Mouse (Mus musculus) liver, adult 2 months (tissue): Measurements from ENCODE around the gene Gm6096.

Experiments used
- CTCF ChIP-seq: fragments of 200-500 bp; IDR thresholded peaks from 2 replicates; pipeline ENCODE4 v1.5.1; 2011; ENCODE audit warnings: low read depth, low read length, control low read depth
- POLR2A ChIP-seq: fragments of 200-500 bp; IDR thresholded peaks from 2 replicates; pipeline ENCODE4 v1.6.1; 2011; ENCODE audit warnings: low read length, control low read depth; ENCODE audit not compliant: insufficient read depth; ENCODE audit errors: extremely low read depth

DNA sequence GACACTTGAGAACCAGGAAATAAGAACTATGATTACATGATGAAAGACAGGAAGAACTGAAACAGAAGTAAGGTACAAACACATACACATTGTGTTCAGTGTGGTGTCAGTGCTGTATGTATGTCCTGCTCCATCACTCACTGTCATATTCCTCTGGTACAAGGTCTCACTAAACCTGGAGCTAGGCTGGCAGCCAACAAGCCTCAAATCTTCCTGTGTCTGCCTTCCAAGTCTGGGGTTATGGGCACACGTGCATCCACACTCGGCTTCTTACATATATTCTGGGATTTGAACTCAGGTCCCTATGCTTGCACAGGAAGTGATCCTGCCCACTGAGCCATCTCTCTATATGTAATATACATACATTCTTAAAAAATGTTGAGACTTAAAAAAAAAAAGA, 41.8 kb downstream of the Gm6096 start:
- TF ChIP-seq CTCF: no peak
- TF ChIP-seq POLR2A: no peak
